Mouse (Mus musculus) limb, embryonic 15.5 days (tissue): ENCODE measurements around the gene Usp24. TPM values are rescaled to one million over a fixed set of nuclear protein-coding genes. Genes with fewer than 3 reads are reported as not detected.
"Not testable (repeated sequence)": the region's sequence is repeated elsewhere in the genome, so short reads cannot be mapped to it uniquely, and the experiment has no call there.

Experiments
- ATAC-seq: fragments of 200-750 bp; cut with Nextera tagmentation; 2 replicates; pipeline ENCODE4 v1.8.0; 2017; ENCODE audit warnings: low read depth, moderate TSS enrichment; ENCODE audit not compliant: insufficient number of reproducible peaks, low FRiP score, low TSS enrichment
- H3K27ac ChIP-seq: fragments of 300-500 bp; sonication (generic); 2 replicates; pipeline ENCODE4 v1.5.1; 2015; ENCODE audit warnings: moderate library complexity, mild to moderate bottlenecking, inconsistent platforms
- H3K27me3 ChIP-seq: fragments of 300-500 bp; sonication (generic); 2 replicates; pipeline ENCODE4 v1.6.1; 2015; ENCODE audit warnings: inconsistent platforms
- H3K36me3 ChIP-seq: fragments of 300-500 bp; sonication (generic); 2 replicates; pipeline ENCODE4 v1.6.1; 2015; ENCODE audit warnings: inconsistent platforms
- H3K4me1 ChIP-seq: fragments of 300-500 bp; sonication (generic); 2 replicates; pipeline ENCODE4 v1.6.1; 2015; ENCODE audit warnings: inconsistent platforms
- H3K4me2 ChIP-seq: fragments of 300-500 bp; sonication (generic); 2 replicates; pipeline ENCODE4 v1.6.1; 2015; ENCODE audit warnings: mild to moderate bottlenecking, inconsistent platforms
- H3K4me3 ChIP-seq: fragments of 300-500 bp; sonication (generic); 2 replicates; pipeline ENCODE4 v1.5.1; 2015; ENCODE audit warnings: mild to moderate bottlenecking, inconsistent platforms
- H3K9ac ChIP-seq: fragments of 300-500 bp; sonication (generic); 2 replicates; pipeline ENCODE4 v1.6.1; 2015; ENCODE audit warnings: inconsistent platforms
- H3K9me3 ChIP-seq: fragments of 300-500 bp; sonication (generic); 2 replicates; pipeline ENCODE4 v1.6.1; 2016; ENCODE audit warnings: inconsistent platforms
- WGBS: fragments of 180-500 bp; shearing (Covaris S2); methylation state at CpG from one replicate; pipeline ENCODE4 v1.1.7; 2015; 5-methylcytosine and 5-hydroxymethylcytosine counted together
- polyA plus RNA-seq: library from polyadenylated mRNA; unstranded; fragments of >200 nt; fragmentation: Nextera tagmentation; extraction: Ambion mirVana; gene quantifications from 2 replicates; pipeline ENCODE4 v1.2.1, GENCODE M21; 2015

The Usp24 gene
- polyA plus RNA-seq, 1 experiment from 2014 or later, result 8.0 TPM

DNA sequence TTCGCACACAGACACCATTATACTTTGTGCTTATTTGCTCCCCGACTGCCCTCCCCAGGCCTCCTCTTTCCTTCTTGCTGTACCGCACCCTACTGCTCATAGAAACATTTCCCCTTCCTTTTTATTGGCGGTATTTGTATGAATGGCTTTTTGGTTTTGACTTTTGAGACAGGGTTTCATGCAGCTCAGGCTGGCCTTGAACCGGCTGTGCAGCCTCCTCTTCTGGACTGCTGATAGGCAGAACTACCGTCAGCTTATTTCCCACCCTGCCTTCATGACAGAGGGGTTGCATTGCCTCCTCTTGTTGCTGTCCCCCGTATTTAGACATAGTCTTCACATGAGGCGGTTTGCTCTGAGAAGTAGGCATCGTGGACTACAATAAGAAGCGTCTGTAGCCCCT lies 6.8 kb downstream of the Usp24 start:
- no peaks in the 10 kb centered on the region for H3K9me3 ChIP-seq
- ATAC-seq, result no peak
- H3K36me3 ChIP-seq, result no peaks in the 10 kb centered on the region
- peaks cover 24% of the 10 kb centered on the region for H3K4me1 ChIP-seq
- no peak overlapping the region for H3K4me2 ChIP-seq
- WGBS, result 90% methylated on average over 10 of the region's 10 CpGs
- no peak overlapping the region for H3K9ac ChIP-seq
- no peaks in the 10 kb centered on the region for H3K27me3 ChIP-seq
- no peak overlapping the region for H3K27ac ChIP-seq
- no peak overlapping the region for H3K4me3 ChIP-seq

GRCm38 (mm10) chr4:106323318-106323717 lies 7.3 kb downstream of the Usp24 start:
- no peak for ATAC-seq
- no peaks in the 10 kb centered on the region for H3K9me3 ChIP-seq
- H3K36me3 ChIP-seq, result no peaks in the 10 kb centered on the region
- H3K4me3 ChIP-seq, result no peak overlapping the region
- no peak overlapping the region for H3K9ac ChIP-seq
- 67% methylated on average over 2 of the region's 2 CpGs for WGBS
- H3K4me1 ChIP-seq, result peaks cover 21% of the 10 kb centered on the region
- no peak overlapping the region for H3K4me2 ChIP-seq
- H3K27ac ChIP-seq, result no peak overlapping the region
- H3K27me3 ChIP-seq, result no peaks in the 10 kb centered on the region

- Histone ChIP-seq H3K27ac (no peak overlapping the region), H3K9me3 (no peaks in the 10 kb centered on the region), H3K36me3 (0 out of 2 replicates have a peak, but pooled peaks cover 6% of the 10 kb centered on the region), H3K4me2 (no peak overlapping the region), H3K9ac (no peak overlapping the region), H3K4me1 (0 out of 2 replicates have a peak, but pooled peaks cover 3% of the 10 kb centered on the region), H3K27me3 (no peaks in the 10 kb centered on the region), H3K4me3 (no peak overlapping the region)
- 77% methylated on average over 5 of the region's 5 CpGs for WGBS
- no peak for ATAC-seq
Observed at GRCm38 (mm10) chr4:106327436-106327835, 11.4 kb downstream of the Usp24 start.

DNA sequence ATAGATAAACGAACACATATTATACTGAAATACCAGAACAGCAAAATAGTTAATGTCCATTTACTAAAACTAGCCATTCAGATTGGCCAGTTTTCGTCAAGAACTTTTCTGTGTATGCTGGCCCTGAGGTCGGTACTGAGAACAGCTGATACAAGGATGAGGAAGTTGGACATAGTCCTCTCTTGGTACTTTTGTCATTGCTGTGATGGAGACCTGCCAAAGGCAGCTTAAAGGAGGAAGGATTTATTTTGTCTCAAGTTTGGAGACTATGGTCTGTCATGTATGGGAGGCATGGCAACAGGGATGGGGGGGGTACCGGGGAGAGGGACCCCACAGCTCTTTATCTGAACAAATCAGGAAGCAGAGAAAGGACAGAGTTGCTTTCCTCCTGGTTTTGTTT lies 12.7 kb downstream of the Usp24 start:
- ATAC-seq, result no peak
- H3K27me3 ChIP-seq, result no peaks in the 10 kb centered on the region
- no peak overlapping the region for H3K4me3 ChIP-seq
- H3K4me1 ChIP-seq, result no peaks in the 10 kb centered on the region
- H3K36me3 ChIP-seq, result 0 out of 2 replicates have a peak, but pooled peaks cover 6% of the 10 kb centered on the region
- no peak overlapping the region for H3K4me2 ChIP-seq
- 90% methylated on average over 4 of the region's 4 CpGs for WGBS
- no peak overlapping the region for H3K27ac ChIP-seq
- no peak overlapping the region for H3K9ac ChIP-seq
- no peaks in the 10 kb centered on the region for H3K9me3 ChIP-seq

DNA sequence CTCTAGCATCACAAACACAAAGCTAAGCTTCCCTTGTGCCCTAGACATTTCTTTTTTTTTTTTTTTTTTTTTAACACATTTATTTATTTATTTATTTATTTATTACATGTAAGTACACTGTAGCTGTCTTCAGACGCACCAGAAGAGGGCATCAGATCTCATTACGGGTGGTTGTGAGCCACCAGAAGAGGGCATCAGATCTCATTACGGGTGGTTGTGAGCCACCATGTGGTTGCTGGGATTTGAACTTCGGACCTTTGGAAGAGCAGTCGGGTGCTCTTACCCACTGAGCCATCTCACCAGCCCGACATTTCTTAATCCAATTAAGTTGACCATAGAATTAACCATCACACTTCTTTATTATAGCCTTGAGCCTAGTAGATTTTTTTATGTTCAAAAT lies 13.2 kb downstream of the Usp24 start:
- H3K4me3 ChIP-seq, H3K27ac ChIP-seq, H3K4me2 ChIP-seq, H3K27me3 ChIP-seq, ATAC-seq, H3K9me3 ChIP-seq, H3K36me3 ChIP-seq, H3K4me1 ChIP-seq, H3K9ac ChIP-seq: not testable (repeated sequence)
- WGBS, result 84% methylated on average over 6 of the region's 6 CpGs

- no peaks in the 10 kb centered on the region for H3K4me1 ChIP-seq
- H3K4me2 ChIP-seq, result no peak overlapping the region
- H3K9ac ChIP-seq, result no peak overlapping the region
- H3K4me3 ChIP-seq, result no peak overlapping the region
- 85% methylated on average over 5 of the region's 5 CpGs for WGBS
- no peaks in the 10 kb centered on the region for H3K27me3 ChIP-seq
- ATAC-seq, result no peak
- no peak overlapping the region for H3K27ac ChIP-seq
- H3K36me3 ChIP-seq, result 0 out of 2 replicates have a peak, but pooled peaks cover 6% of the 10 kb centered on the region
- no peaks in the 10 kb centered on the region for H3K9me3 ChIP-seq
Observed at GRCm38 (mm10) chr4:106330371-106330819, 14.4 kb downstream of the Usp24 start.

GRCm38 (mm10) chr4:106333071-106333470 lies 17.1 kb downstream of the Usp24 start:
- ATAC-seq, result no peak
- Histone ChIP-seq H3K4me3 (no peak overlapping the region), H3K27ac (no peak overlapping the region), H3K36me3 (0 out of 2 replicates have a peak, but pooled peaks cover 6% of the 10 kb centered on the region), H3K27me3 (no peaks in the 10 kb centered on the region), H3K4me2 (no peak overlapping the region), H3K4me1 (no peaks in the 10 kb centered on the region; the same call in 1 of the 2 replicates), H3K9me3 (no peaks in the 10 kb centered on the region), H3K9ac (no peak overlapping the region)
- 86% methylated on average over 3 of the region's 3 CpGs for WGBS

- no peak overlapping the region for H3K27ac ChIP-seq
- 0 out of 2 replicates have a peak, but pooled peaks cover 6% of the 10 kb centered on the region for H3K36me3 ChIP-seq
- no peaks in the 10 kb centered on the region for H3K27me3 ChIP-seq
- no peak overlapping the region for H3K9ac ChIP-seq
- H3K4me2 ChIP-seq, result no peak overlapping the region
- H3K9me3 ChIP-seq, result no peaks in the 10 kb centered on the region
- H3K4me1 ChIP-seq, result no peaks in the 10 kb centered on the region; the same call in 1 of the 2 replicates
- WGBS, result 68% methylated on average over 2 of the region's 2 CpGs
- ATAC-seq, result no peak
- no peak overlapping the region for H3K4me3 ChIP-seq
Observed at GRCm38 (mm10) chr4:106333584-106333983, 17.6 kb downstream of the Usp24 start.

- no peaks in the 10 kb centered on the region; the same call in 1 of the 2 replicates for H3K4me1 ChIP-seq
- no peaks in the 10 kb centered on the region for H3K9me3 ChIP-seq
- no peaks in the 10 kb centered on the region for H3K27me3 ChIP-seq
- 0 out of 2 replicates have a peak, but pooled peaks cover 6% of the 10 kb centered on the region for H3K36me3 ChIP-seq
- H3K4me3 ChIP-seq, result no peak overlapping the region
- ATAC-seq, result no peak
- no peak overlapping the region for H3K4me2 ChIP-seq
- no peak overlapping the region for H3K27ac ChIP-seq
- 90% methylated on average over 1 of the region's 1 CpGs for WGBS
- no peak overlapping the region for H3K9ac ChIP-seq
Observed at GRCm38 (mm10) chr4:106335858-106336257, 19.8 kb downstream of the Usp24 start.

GRCm38 (mm10) chr4:106347664-106348063 lies 31.7 kb downstream of the Usp24 start:
- Histone ChIP-seq H3K36me3 (peaks cover 51% of the 10 kb centered on the region), H3K27ac (no peak overlapping the region), H3K4me1 (no peaks in the 10 kb centered on the region), H3K9ac (no peak overlapping the region), H3K4me3 (no peak overlapping the region), H3K27me3 (no peaks in the 10 kb centered on the region), H3K9me3 (no peaks in the 10 kb centered on the region), H3K4me2 (no peak overlapping the region)
- WGBS, result 93% methylated on average over 1 of the region's 1 CpGs
- no peak for ATAC-seq

- not testable (repeated sequence) for H3K4me2 ChIP-seq, H3K27ac ChIP-seq, H3K9ac ChIP-seq, H3K27me3 ChIP-seq, H3K9me3 ChIP-seq, H3K4me1 ChIP-seq, ATAC-seq, H3K4me3 ChIP-seq
- peaks cover 48% of the 10 kb centered on the region for H3K36me3 ChIP-seq
- WGBS, result 78% methylated on average over 2 of the region's 2 CpGs
Observed at GRCm38 (mm10) chr4:106355025-106355424, 39.0 kb downstream of the Usp24 start.

DNA sequence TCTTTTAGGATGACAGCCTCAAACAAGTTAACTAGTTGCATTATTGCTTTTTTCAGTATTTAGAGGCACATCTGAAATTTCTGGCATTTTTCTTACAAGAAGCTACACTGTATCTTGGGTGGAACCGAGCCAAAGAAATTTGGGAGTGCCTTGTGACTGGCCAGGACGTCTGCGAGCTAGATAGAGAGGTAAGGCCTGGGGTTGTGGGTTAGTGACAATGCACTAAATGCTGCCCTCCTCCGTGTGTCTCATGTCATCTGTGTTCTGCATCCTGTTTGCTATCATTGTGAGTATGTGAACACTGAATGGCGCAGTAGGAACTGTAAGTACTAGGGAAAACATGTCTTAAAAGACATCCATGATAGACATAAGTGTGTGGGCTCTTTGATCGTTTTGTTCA lies 54.0 kb downstream of the Usp24 start:
- H3K9ac ChIP-seq, result no peak overlapping the region
- H3K4me2 ChIP-seq, result no peak overlapping the region
- no peak for ATAC-seq
- no peak overlapping the region for H3K27ac ChIP-seq
- 83% methylated on average over 6 of the region's 6 CpGs for WGBS
- no peaks in the 10 kb centered on the region for H3K27me3 ChIP-seq
- H3K4me1 ChIP-seq, result no peaks in the 10 kb centered on the region
- peaks cover 52% of the 10 kb centered on the region for H3K36me3 ChIP-seq
- no peak overlapping the region for H3K4me3 ChIP-seq
- no peaks in the 10 kb centered on the region for H3K9me3 ChIP-seq

- Histone ChIP-seq H3K4me3 (no peak overlapping the region), H3K36me3 (peaks cover 67% of the 10 kb centered on the region), H3K4me1 (no peaks in the 10 kb centered on the region), H3K27ac (no peak overlapping the region), H3K9ac (no peak overlapping the region), H3K27me3 (no peaks in the 10 kb centered on the region), H3K4me2 (no peak overlapping the region), H3K9me3 (no peaks in the 10 kb centered on the region)
- WGBS, result 50% methylated on average over 1 of the region's 1 CpGs
- ATAC-seq, result no peak
Observed at GRCm38 (mm10) chr4:106375857-106376256, 59.8 kb downstream of the Usp24 start.
